Mouse (Mus musculus) hindbrain, embryonic 11.5 days (tissue): Measurements from ENCODE around the gene Mbtd1. TPM values are rescaled to one million over a fixed set of nuclear protein-coding genes. Genes with fewer than 3 reads are reported as not detected.

ENCODE experiments used
- ATAC-seq: fragments of 200-750 bp; cut with Nextera tagmentation; 2 replicates; pipeline ENCODE4 v1.8.0; 2017; ENCODE audit warnings: mild to moderate bottlenecking, moderate TSS enrichment, moderate library complexity; ENCODE audit not compliant: low FRiP score
- DNase-seq: peaks from one replicate; pipeline ENCODE4 v3.0.0-alpha.2; 2015; ENCODE audit warnings: low spot score
- H3K27ac ChIP-seq: fragments of 300-500 bp; sonication (generic); 2 replicates; pipeline ENCODE4 v1.5.1; 2014; ENCODE audit warnings: mild to moderate bottlenecking, low read depth, low read length
- H3K27me3 ChIP-seq: fragments of 300-500 bp; sonication (generic); 2 replicates; pipeline ENCODE4 v1.6.1; 2014; ENCODE audit warnings: mild to moderate bottlenecking, low read length, moderate library complexity, mixed read lengths; ENCODE audit not compliant: control insufficient read depth, insufficient read depth
- H3K36me3 ChIP-seq: fragments of 300-500 bp; sonication (generic); 2 replicates; pipeline ENCODE4 v1.6.1; 2014; ENCODE audit warnings: mild to moderate bottlenecking, low read length, moderate library complexity, mixed read lengths; ENCODE audit not compliant: control insufficient read depth, insufficient read depth
- H3K4me1 ChIP-seq: fragments of 300-500 bp; sonication (generic); replicated peaks from 2 replicates; pipeline ENCODE4 v1.6.1; 2014; ENCODE audit warnings: low read length, mixed read lengths; ENCODE audit not compliant: control insufficient read depth, insufficient read depth
- H3K4me2 ChIP-seq: fragments of 300-500 bp; sonication (generic); replicated peaks from 2 replicates; pipeline ENCODE4 v1.6.1; 2014; ENCODE audit warnings: mild to moderate bottlenecking, low read depth, low read length
- H3K4me3 ChIP-seq: fragments of 300-500 bp; sonication (generic); 2 replicates; pipeline ENCODE4 v1.5.1; 2014; ENCODE audit warnings: low read depth, low read length
- H3K9ac ChIP-seq: fragments of 300-500 bp; sonication (generic); 2 replicates; pipeline ENCODE4 v1.6.1; 2014; ENCODE audit warnings: low read depth, low read length
- H3K9me3 ChIP-seq: fragments of 300-500 bp; sonication (generic); 2 replicates; pipeline ENCODE4 v1.6.1; 2016; ENCODE audit warnings: low read length; ENCODE audit not compliant: control insufficient read depth
- WGBS: fragments of 180-500 bp; shearing (Covaris S2); extraction: QIAGEN DNeasy Blood & Tissue Kit; methylation state at CpG from one replicate; pipeline ENCODE4 v1.1.7; 2014; 5-methylcytosine and 5-hydroxymethylcytosine counted together
- polyA plus RNA-seq: library from polyadenylated mRNA; unstranded; fragments of >200 nt; fragmentation: Nextera tagmentation; extraction: Ambion mirVana; gene quantifications from 2 replicates; pipeline ENCODE4 v1.2.1, GENCODE M21; 2014

Mbtd1 gene
- polyA plus RNA-seq, result 30.1 and 37.6 TPM in 2 replicates

DNA sequence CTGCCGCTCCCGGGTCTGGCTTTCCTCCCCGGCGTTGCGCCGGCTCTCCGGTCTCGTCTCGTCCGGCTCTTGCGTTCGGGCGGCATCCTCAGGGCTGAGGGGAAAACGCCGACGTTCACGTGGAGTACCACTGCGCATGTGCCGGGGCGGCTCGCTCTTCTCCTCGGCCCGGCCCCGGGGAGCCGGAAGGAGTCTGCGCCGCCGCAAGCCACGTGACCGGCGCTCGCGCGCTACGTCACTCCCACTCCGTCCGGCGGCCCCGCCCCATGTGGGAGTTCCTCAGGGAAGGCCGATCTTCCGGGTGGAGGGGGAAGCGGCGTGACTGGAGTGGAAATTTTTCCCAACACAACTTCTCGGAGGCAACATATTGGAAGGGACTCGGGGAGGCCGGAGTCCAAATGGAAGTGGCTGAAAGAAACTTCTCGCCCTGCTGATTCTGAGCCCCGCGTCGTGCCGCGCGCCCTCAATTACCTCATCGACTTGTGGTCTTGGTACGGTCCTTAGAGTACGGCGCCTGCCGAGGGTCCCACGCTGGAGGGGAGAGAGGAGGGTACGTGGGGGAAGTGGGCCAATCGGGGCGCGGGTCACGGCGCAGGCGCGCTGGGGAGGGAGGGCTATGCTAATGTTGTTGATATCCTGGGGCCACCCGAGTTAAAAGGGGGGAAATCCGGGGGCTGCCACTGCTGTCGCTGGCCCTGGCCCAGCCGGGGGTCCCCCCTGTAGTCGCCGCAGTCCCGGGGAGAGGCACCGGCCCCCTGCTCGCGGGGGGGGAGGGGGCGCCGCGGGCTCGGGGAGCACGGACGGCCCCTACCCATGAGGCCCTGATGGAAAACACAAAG lies at the start of gene Mbtd1, which contains the start of gene Utp18:
Mbtd1 (plus strand) TSS at position 281 of the 839 bp plus-strand sequence.
Utp18 (minus strand) TSS at position 195 of the 839 bp plus-strand sequence.
- Histone ChIP-seq H3K27me3 (no peaks in the 10 kb centered on the region), H3K4me1 (no peaks in the 10 kb centered on the region), H3K27ac (peak within 1 kb of the TSS; percentile 73), H3K4me2 (peak within 1 kb of the TSS; percentile 81), H3K9ac (peak within 1 kb of the TSS; percentile 92), H3K9me3 (no peaks in the 10 kb centered on the region), H3K36me3 (no peaks in the 10 kb centered on the region; the same call in 1 of the 2 replicates), H3K4me3 (peak within 1 kb of the TSS; percentile 99)
- WGBS, result under 1% methylated on average over 71 of the region's 83 CpGs
- ATAC-seq (peak; percentile 98), DNase-seq (peak; percentile 98)

- ATAC-seq, result no peak
- Histone ChIP-seq H3K9me3 (no peaks in the 10 kb centered on the region), H3K27me3 (no peaks in the 10 kb centered on the region), H3K4me2 (no peak overlapping the region), H3K9ac (no peak overlapping the region), H3K4me1 (no peaks in the 10 kb centered on the region), H3K27ac (no peak overlapping the region), H3K36me3 (no peaks in the 10 kb centered on the region), H3K4me3 (no peak overlapping the region)
- peak; percentile 14 for DNase-seq
- WGBS, result 6% methylated on average over 2 of the region's 2 CpGs
These were observed 38.3 kb upstream of the Mbtd1 start for GRCm38 (mm10) chr11:93847342-93847741.

DNA sequence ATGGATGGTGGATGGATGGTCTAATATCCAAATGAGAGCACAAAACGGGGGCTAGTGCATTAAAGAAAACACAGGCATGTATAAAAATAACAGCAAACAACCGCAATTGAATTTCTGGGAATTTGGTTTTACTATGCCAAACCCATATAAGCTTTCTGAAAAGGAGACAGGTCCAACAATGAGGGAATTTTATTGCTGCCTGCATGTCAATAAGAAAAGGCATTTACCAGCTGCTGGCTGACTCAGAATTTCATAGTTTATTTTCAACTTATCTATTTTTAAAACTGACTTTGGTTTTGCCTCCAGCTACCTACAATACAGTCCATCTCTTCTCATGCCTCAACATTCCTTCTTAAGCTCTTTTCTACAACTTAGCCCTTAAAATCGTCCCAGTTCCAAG lies 33.1 kb upstream of the Mbtd1 start:
- WGBS, result 88% methylated on average over 3 of the region's 3 CpGs
- H3K27me3 ChIP-seq, result no peaks in the 10 kb centered on the region
- no peak overlapping the region for H3K4me2 ChIP-seq
- no peak for DNase-seq
- no peak overlapping the region for H3K9ac ChIP-seq
- no peak for ATAC-seq
- no peak overlapping the region for H3K27ac ChIP-seq
- no peak overlapping the region for H3K4me3 ChIP-seq
- no peaks in the 10 kb centered on the region for H3K9me3 ChIP-seq
- no peaks in the 10 kb centered on the region for H3K4me1 ChIP-seq
- H3K36me3 ChIP-seq, result no peaks in the 10 kb centered on the region

- Histone ChIP-seq H3K4me1 (no peaks in the 10 kb centered on the region), H3K9ac (no peak overlapping the region), H3K4me3 (no peak overlapping the region), H3K36me3 (0 out of 2 replicates have a peak, but pooled peaks cover 3% of the 10 kb centered on the region), H3K27me3 (no peaks in the 10 kb centered on the region), H3K4me2 (no peak overlapping the region), H3K27ac (no peak overlapping the region), H3K9me3 (no peaks in the 10 kb centered on the region)
- peak; percentile 89 for DNase-seq
- ATAC-seq, result no peak
- WGBS, result 10% methylated on average over 6 of the region's 6 CpGs
These were observed 29.2 kb upstream of the Mbtd1 start for GRCm38 (mm10) chr11:93856284-93856955.

DNA sequence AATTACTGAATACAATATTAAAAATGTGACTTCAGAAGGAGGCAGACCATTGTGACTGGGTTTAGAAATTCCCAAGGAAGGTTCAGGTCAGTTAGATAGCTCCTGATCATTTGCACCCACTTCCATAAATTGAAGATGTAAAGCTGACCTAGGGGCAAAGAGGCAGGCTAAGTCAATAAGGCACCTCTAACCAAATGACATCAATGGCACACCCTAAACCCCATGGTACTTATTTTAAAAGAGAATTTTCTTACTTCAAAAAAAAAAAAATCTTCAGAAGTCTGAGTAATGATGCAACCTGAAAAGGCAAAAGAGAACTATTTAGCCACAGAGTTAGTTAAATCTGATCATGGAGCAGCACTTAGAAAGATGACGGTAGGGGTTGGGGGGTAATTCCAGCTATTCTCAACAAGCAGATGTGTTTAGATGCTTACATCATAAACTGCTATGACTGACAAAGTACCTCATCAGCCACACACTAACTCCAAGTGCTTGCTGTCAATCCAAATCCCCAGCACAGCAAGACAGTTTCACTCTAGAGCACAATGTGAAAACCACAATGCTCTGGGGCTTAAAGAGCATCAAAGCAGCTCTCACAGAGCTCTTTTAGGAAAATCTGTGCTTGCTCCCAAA lies 25.0 kb upstream of the Mbtd1 start:
- Histone ChIP-seq H3K4me1 (no peaks in the 10 kb centered on the region), H3K4me3 (no peak overlapping the region), H3K9me3 (no peaks in the 10 kb centered on the region), H3K9ac (no peak overlapping the region), H3K27me3 (no peaks in the 10 kb centered on the region), H3K27ac (no peak overlapping the region), H3K36me3 (0 out of 2 replicates have a peak, but pooled peaks cover 3% of the 10 kb centered on the region), H3K4me2 (no peak overlapping the region)
- no peak for DNase-seq
- ATAC-seq, result no peak
- WGBS, result 100% methylated on average over 1 of the region's 1 CpGs

GRCm38 (mm10) chr11:93861193-93861592 lies 24.5 kb upstream of the Mbtd1 start:
- ATAC-seq, result no peak
- Histone ChIP-seq H3K27ac (no peak overlapping the region), H3K36me3 (0 out of 2 replicates have a peak, but pooled peaks cover 3% of the 10 kb centered on the region), H3K4me2 (no peak overlapping the region), H3K27me3 (no peaks in the 10 kb centered on the region), H3K9ac (no peak overlapping the region), H3K9me3 (no peaks in the 10 kb centered on the region), H3K4me3 (no peak overlapping the region), H3K4me1 (no peaks in the 10 kb centered on the region)
- 88% methylated on average over 2 of the region's 2 CpGs for WGBS
- no peak for DNase-seq

GRCm38 (mm10) chr11:93862045-93862623 lies 23.5 kb upstream of the Mbtd1 start:
- WGBS, result 92% methylated on average over 4 of the region's 4 CpGs
- ATAC-seq, result no peak
- Histone ChIP-seq H3K27me3 (no peaks in the 10 kb centered on the region), H3K4me3 (no peak overlapping the region), H3K9ac (no peak overlapping the region), H3K27ac (no peak overlapping the region), H3K4me1 (no peaks in the 10 kb centered on the region), H3K4me2 (no peak overlapping the region), H3K9me3 (no peaks in the 10 kb centered on the region), H3K36me3 (0 out of 2 replicates have a peak, but pooled peaks cover 6% of the 10 kb centered on the region)
- DNase-seq, result no peak

- Histone ChIP-seq H3K9ac (no peak overlapping the region), H3K4me2 (no peak overlapping the region), H3K27me3 (no peaks in the 10 kb centered on the region), H3K4me1 (no peaks in the 10 kb centered on the region), H3K27ac (no peak overlapping the region), H3K9me3 (no peaks in the 10 kb centered on the region), H3K36me3 (0 out of 2 replicates have a peak, but pooled peaks cover 6% of the 10 kb centered on the region), H3K4me3 (no peak overlapping the region)
- ATAC-seq, result no peak
- no peak for DNase-seq
- WGBS, result 88% methylated on average over 1 of the region's 1 CpGs
These were observed 23.0 kb upstream of the Mbtd1 start for GRCm38 (mm10) chr11:93862638-93863037.
